Comparison of ENCODE assay signal across 30 mouse cellular contexts in the genomic region with DNA sequence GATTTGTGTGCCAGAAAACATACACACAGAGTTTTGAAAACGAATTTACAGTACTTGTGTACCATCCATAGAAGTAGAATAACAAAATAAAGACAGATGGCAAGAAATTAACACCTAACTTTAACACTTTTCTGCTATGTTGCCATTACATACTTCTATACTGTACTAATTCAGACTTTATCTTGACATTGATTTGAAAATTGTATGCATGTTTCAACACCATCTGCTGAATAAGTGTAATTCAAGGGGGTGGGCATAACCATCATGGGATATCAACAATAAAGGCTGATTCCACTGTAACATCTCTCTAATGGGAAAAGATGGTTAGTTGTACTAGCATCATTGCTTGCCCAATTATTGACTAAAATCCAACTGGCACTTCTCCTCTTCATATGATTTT.
"Had no signal": no experiment of that assay in that cellular context is flagged by ENCODE, and none has a peak within 500 bp of the region (broad histone marks: within the 10 kb centered on the region; RNA-seq: fewer than 3 reads in every experiment).

No protein-coding gene starts in this region.

- H3K4me3 ChIP-seq: gastrocnemius, adult 2 months; heart, embryonic 10.5 days; heart, embryonic 12.5 days; hindbrain, embryonic 10.5 days; hindbrain, embryonic 12.5 days; intestine, embryonic 15.5 days; kidney, embryonic 15.5 days; left cerebral cortex, adult 2 months; limb, embryonic 10.5 days; limb, embryonic 12.5 days; liver, embryonic 13.5 days; liver, embryonic 15.5 days had no signal

- DNase-seq: gastrocnemius, adult 2 months; gastrocnemius, postnatal 10 days; gastrocnemius, postnatal 25 days; heart, adult 18-20 months; heart, postnatal 10 days; heart, postnatal 4 days; kidney, adult 2 months; kidney, adult 9 months; kidney, postnatal 14 days; kidney, postnatal 36 days; layer of hippocampus, adult 9-11 months; liver; liver, embryonic 13.5 days; liver, postnatal 0 days had no signal

- H3K4me1 ChIP-seq: heart, embryonic 10.5 days; heart, embryonic 12.5 days; hindbrain, embryonic 10.5 days; hindbrain, embryonic 12.5 days; intestine, embryonic 15.5 days; kidney, embryonic 15.5 days; limb, embryonic 10.5 days; limb, embryonic 12.5 days; liver, embryonic 13.5 days; liver, embryonic 15.5 days had no signal

- ATAC-seq: hindbrain, embryonic 16.5 days; inflammation-experienced regulatory T-cells, adult 6 months; intestine, embryonic 15.5 days; intestine, postnatal 0 days; liver, postnatal 0 days had no signal

- H3K9ac ChIP-seq: heart, embryonic 12.5 days; hindbrain, embryonic 12.5 days; hindbrain, embryonic 14.5 days; intestine, embryonic 15.5 days; kidney, embryonic 15.5 days; limb, embryonic 12.5 days; liver, embryonic 13.5 days; liver, embryonic 15.5 days; liver, postnatal 0 days had no signal

- H3K27me3 ChIP-seq: heart, embryonic 12.5 days; hindbrain, embryonic 12.5 days; intestine, embryonic 15.5 days; kidney, embryonic 15.5 days; limb, embryonic 12.5 days; liver, embryonic 13.5 days; liver, embryonic 15.5 days had no signal

- H3K27ac ChIP-seq: gastrocnemius, adult 2 months; heart, embryonic 10.5 days; hindbrain, embryonic 10.5 days; hindbrain, embryonic 12.5 days; hindbrain, embryonic 14.5 days; intestine, embryonic 15.5 days; kidney, embryonic 15.5 days; kidney, postnatal 0 days; left cerebral cortex, adult 2 months; limb, embryonic 10.5 days; limb, embryonic 12.5 days; liver, embryonic 13.5 days; liver, embryonic 15.5 days had no signal

- H3K4me2 ChIP-seq: heart, embryonic 12.5 days; hindbrain, embryonic 12.5 days; hindbrain, embryonic 14.5 days; intestine, embryonic 15.5 days; kidney, embryonic 15.5 days; limb, embryonic 12.5 days; liver, embryonic 11.5 days; liver, embryonic 13.5 days; liver, embryonic 15.5 days had no signal

- H3K36me3 ChIP-seq: heart, embryonic 10.5 days; heart, embryonic 12.5 days; hindbrain, embryonic 10.5 days; hindbrain, embryonic 12.5 days; intestine, embryonic 15.5 days; kidney, embryonic 15.5 days; limb, embryonic 10.5 days; limb, embryonic 12.5 days; liver, embryonic 13.5 days; liver, embryonic 15.5 days had no signal

- H3K9me3 ChIP-seq: heart, embryonic 10.5 days; heart, embryonic 12.5 days; hindbrain, embryonic 10.5 days; hindbrain, embryonic 12.5 days; intestine, embryonic 15.5 days; kidney, embryonic 15.5 days; limb, embryonic 10.5 days; limb, embryonic 12.5 days; liver, embryonic 13.5 days; liver, embryonic 15.5 days had no signal
